Mouse (Mus musculus) heart, adult 2 months (tissue): ENCODE data around the gene Pknox2.

Source experiments
- EP300 ChIP-seq: fragments of 200-500 bp; IDR thresholded peaks from 2 replicates; pipeline ENCODE4 v1.6.1; 2011; ENCODE audit warnings: low read depth, low read length, control low read depth; ENCODE audit not compliant: insufficient read depth
- POLR2A ChIP-seq: fragments of 200-500 bp; IDR thresholded peaks from 2 replicates; pipeline ENCODE4 v1.6.1; 2011; ENCODE audit warnings: mild to moderate bottlenecking, low read depth, low read length, control low read depth; ENCODE audit not compliant: insufficient read depth

GRCm38 (mm10) chr9:36989991-36990390 is 157.2 kb downstream of the Pknox2 start:
- TF ChIP-seq POLR2A (no peak), EP300 (no peak)
